Mouse (Mus musculus): ENCODE data around the gene Ggt7.
"Not testable (repeated sequence)": the region's sequence is repeated elsewhere in the genome, so short reads cannot be mapped to it uniquely, and the experiment has no call there.

DNA sequence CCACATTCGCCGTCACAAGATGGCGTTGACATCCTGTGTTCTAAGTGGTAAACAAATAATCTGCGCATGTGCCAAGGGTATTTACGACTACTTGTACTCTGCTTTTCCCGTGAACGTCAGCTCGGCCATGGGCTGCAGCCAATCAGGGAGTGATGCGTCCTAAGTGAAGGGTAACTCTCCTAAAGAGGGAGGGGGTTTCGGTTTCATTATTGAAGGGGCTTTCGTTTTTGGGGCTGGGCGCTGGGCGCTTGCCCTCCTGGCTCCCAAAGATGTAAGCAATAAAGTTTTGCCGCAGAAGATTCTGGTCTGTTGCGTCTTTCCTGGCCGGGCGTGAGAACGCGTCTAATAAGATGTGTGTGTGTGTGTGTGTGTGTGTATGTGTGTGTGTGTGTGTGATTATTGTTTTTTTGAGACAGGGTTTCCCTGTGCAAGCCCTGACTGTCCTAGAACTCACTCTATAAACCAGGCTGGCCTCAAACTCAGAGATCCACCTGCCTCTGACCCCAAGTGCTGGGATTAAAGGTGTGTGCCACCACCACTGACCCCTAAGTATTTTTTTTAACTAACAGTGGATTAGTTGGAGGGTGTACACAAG is 20.5 kb upstream of the Ggt7 start:
- not testable (repeated sequence) for TF ChIP-seq CTCF, POLR2A (IDR thresholded peaks at IDR 0.05; ENCODE audit: extremely low read depth, insufficient read depth, low read length)

Measured in cortical plate, adult 2 months (tissue).